8 mouse cellular contexts compared by ENCODE assay signal in genomic region chr9:72196626-72197330, GRCm38 (mm10).
DNase-seq lines count a peak whose midpoint lies in the region; ATAC-seq lines count a peak whose summit lies in the region.

No protein-coding gene starts in this region.

- no peak overlapping the region for H3K4me3 ChIP-seq in hindbrain, embryonic 10.5 days
- H3K4me3 ChIP-seq in hindbrain, embryonic 12.5 days, result no peak overlapping the region
- no peak overlapping the region for H3K4me3 ChIP-seq in embryonic facial prominence, embryonic 11.5 days (ENCODE audit: low read depth, low read length)
- no peak overlapping the region for H3K4me3 ChIP-seq in hindbrain, embryonic 14.5 days (replicated peaks; ENCODE audit: low read length)

- no peaks in the 10 kb centered on the region for H3K27me3 ChIP-seq in hindbrain, embryonic 10.5 days (ENCODE audit: insufficient read depth, poor library complexity, severe bottlenecking)
- no peaks in the 10 kb centered on the region for H3K27me3 ChIP-seq in hindbrain, embryonic 12.5 days
- H3K27me3 ChIP-seq in embryonic facial prominence, embryonic 11.5 days (ENCODE audit: control insufficient read depth, insufficient read depth, low read length), result no peaks in the 10 kb centered on the region
- no peaks in the 10 kb centered on the region for H3K27me3 ChIP-seq in hindbrain, embryonic 14.5 days (ENCODE audit: control insufficient read depth, insufficient read depth, low read length)

- no peak overlapping the region for H3K27ac ChIP-seq in hindbrain, embryonic 10.5 days
- H3K27ac ChIP-seq in hindbrain, embryonic 12.5 days, result no peak overlapping the region
- H3K27ac ChIP-seq in embryonic facial prominence, embryonic 11.5 days (replicated peaks; ENCODE audit: low read depth, low read length), result no peak overlapping the region
- no peak overlapping the region for H3K27ac ChIP-seq in hindbrain, embryonic 14.5 days

- H3K36me3 ChIP-seq in hindbrain, embryonic 10.5 days, result no peaks in the 10 kb centered on the region
- H3K36me3 ChIP-seq in hindbrain, embryonic 12.5 days, result no peaks in the 10 kb centered on the region
- H3K36me3 ChIP-seq in embryonic facial prominence, embryonic 11.5 days (replicated peaks; ENCODE audit: control insufficient read depth, insufficient read depth, low read depth, low read length), result no peaks in the 10 kb centered on the region
- no peaks in the 10 kb centered on the region for H3K36me3 ChIP-seq in hindbrain, embryonic 14.5 days (replicated peaks; ENCODE audit: control insufficient read depth, insufficient read depth)

- 80% methylated on average over 10 of the region's 10 CpGs for WGBS in hindbrain, embryonic 10.5 days
- 79% methylated on average over 10 of the region's 10 CpGs for WGBS in hindbrain, embryonic 12.5 days
- 68% methylated on average over 10 of the region's 10 CpGs for WGBS in embryonic facial prominence, embryonic 11.5 days
- WGBS in hindbrain, embryonic 14.5 days, result 78% methylated on average over 10 of the region's 10 CpGs

- ATAC-seq in hindbrain, embryonic 12.5 days (ENCODE audit: low FRiP score), result no peak
- ATAC-seq in embryonic facial prominence, embryonic 11.5 days (replicated peaks; ENCODE audit: insufficient number of reproducible peaks, low FRiP score, low TSS enrichment, low read depth), result no peak
- ATAC-seq in monocyte, adult 5-6 weeks (replicated peaks; ENCODE audit: insufficient number of reproducible peaks, low FRiP score, low TSS enrichment, poor library complexity, severe bottlenecking), result no peak
- ATAC-seq in hindbrain, embryonic 14.5 days (ENCODE audit: low FRiP score), result no peak

- DNase-seq in hindbrain, embryonic 10.5 days (ENCODE audit: low spot score), result peak; percentile 4
- peak; percentile 91 for DNase-seq in Muller cell, postnatal 12 days (ENCODE audit: inconsistent ontology term)
- peak; percentile 12 for DNase-seq in embryonic facial prominence, embryonic 11.5 days (ENCODE audit: low spot score)
- peak; percentile 42 to 81 for DNase-seq in layer of hippocampus, adult 18-20 months (ENCODE audit: low spot score in 2 of 2)
- no peak for DNase-seq in spleen, adult 18-20 months
- no peak for DNase-seq in hindbrain, embryonic 14.5 days (ENCODE audit: low spot score)

- H3K9ac ChIP-seq in hindbrain, embryonic 12.5 days, result no peak overlapping the region
- H3K9ac ChIP-seq in embryonic facial prominence, embryonic 11.5 days (replicated peaks; ENCODE audit: low read length), result no peak overlapping the region
- no peak overlapping the region for H3K9ac ChIP-seq in hindbrain, embryonic 14.5 days

- peaks cover 10% of the 10 kb centered on the region; the same call in 1 of the 2 replicates for H3K4me1 ChIP-seq in hindbrain, embryonic 10.5 days (replicated peaks)
- peaks cover 3% of the 10 kb centered on the region; the same call in 1 of the 2 replicates for H3K4me1 ChIP-seq in hindbrain, embryonic 12.5 days
- H3K4me1 ChIP-seq in embryonic facial prominence, embryonic 11.5 days (ENCODE audit: control insufficient read depth, insufficient read depth, low read length), result no peaks in the 10 kb centered on the region
- H3K4me1 ChIP-seq in hindbrain, embryonic 14.5 days (replicated peaks; ENCODE audit: control insufficient read depth, insufficient read depth, low read length), result 0 out of 2 replicates have a peak, but pooled peaks cover 4% of the 10 kb centered on the region

- no peaks in the 10 kb centered on the region for H3K9me3 ChIP-seq in hindbrain, embryonic 10.5 days
- H3K9me3 ChIP-seq in hindbrain, embryonic 12.5 days (replicated peaks), result no peaks in the 10 kb centered on the region
- no peaks in the 10 kb centered on the region for H3K9me3 ChIP-seq in embryonic facial prominence, embryonic 11.5 days (replicated peaks; ENCODE audit: control insufficient read depth, low read length)
- H3K9me3 ChIP-seq in hindbrain, embryonic 14.5 days (ENCODE audit: control insufficient read depth, low read length), result no peaks in the 10 kb centered on the region

- H3K4me2 ChIP-seq in hindbrain, embryonic 12.5 days (replicated peaks), result no peak overlapping the region
- no peak overlapping the region for H3K4me2 ChIP-seq in embryonic facial prominence, embryonic 11.5 days (ENCODE audit: low read depth, low read length)
- no peak overlapping the region for H3K4me2 ChIP-seq in hindbrain, embryonic 14.5 days (replicated peaks)

Comparison
In these comparisons a context has a peak if more than half of its experiments do, and no peak if none do; other contexts are left out.
1. DNase-seq: peak in hindbrain, embryonic 10.5 days (single experiment), Muller cell, postnatal 12 days (single experiment), embryonic facial prominence, embryonic 11.5 days (single experiment) and layer of hippocampus, adult 18-20 months (2 of 2); none in spleen, adult 18-20 months (0 of 2) and hindbrain, embryonic 14.5 days (single experiment).